Mouse (Mus musculus) lung, adult 2 months (tissue): ENCODE results near the gene Vwa8. TPM values are rescaled to one million over a fixed set of nuclear protein-coding genes. Genes with fewer than 3 reads are reported as not detected.
"Not testable (repeated sequence)": the region's sequence is repeated elsewhere in the genome, so short reads cannot be mapped to it uniquely, and the experiment has no call there.

Experiments
- DNase-seq: peaks from one replicate; pipeline ENCODE4 v3.0.0; 2022
- H3K4me1 ChIP-seq: fragments of 200-500 bp; 2 replicates; pipeline ENCODE4 v1.6.1; 2011; ENCODE audit warnings: low read length; ENCODE audit not compliant: control insufficient read depth, insufficient read depth
- H3K4me3 ChIP-seq: fragments of 200-500 bp; replicated peaks from 2 replicates; pipeline ENCODE3; 2011; ENCODE audit warnings: low read depth, mild to moderate bottlenecking, control low read depth, low read length; ENCODE audit errors: extremely low read depth
- CTCF ChIP-seq: fragments of 200-500 bp; IDR thresholded peaks from 2 replicates; pipeline ENCODE4 v1.5.1; 2011; ENCODE audit warnings: mild to moderate bottlenecking, low read length, control low read depth; ENCODE audit not compliant: insufficient read depth
- POLR2A ChIP-seq: fragments of 200-500 bp; IDR thresholded peaks from 2 replicates; pipeline ENCODE4 v1.6.1; 2011; ENCODE audit warnings: low read depth, mild to moderate bottlenecking, control low read depth, low read length, borderline replicate concordance; ENCODE audit errors: extremely low read depth
- WGBS: fragments of 180-500 bp; shearing (Covaris S2); methylation state at CpG from one replicate; pipeline ENCODE4 v1.1.7; 2018; 5-methylcytosine and 5-hydroxymethylcytosine counted together
- polyA plus RNA-seq: library from polyadenylated mRNA; depleted of rRNA; stranded (reverse); fragments of >200 nt; gene quantifications from 2 replicates; pipeline ENCODE4 v1.2.3, GENCODE M21; 2012

The Vwa8 gene
- polyA plus RNA-seq, 1 experiment = 16.3 TPM

GRCm38 (mm10) chr14:78880879-78881278, 32.0 kb downstream of the Vwa8 start:
- no peak for TF ChIP-seq CTCF
- TF ChIP-seq POLR2A = no peak
- H3K4me1 ChIP-seq = no peaks in the 10 kb centered on the region
- WGBS = 91% methylated on average over 4 of the region's 4 CpGs
- no peak overlapping the region for H3K4me3 ChIP-seq
- DNase-seq = no peak

DNA sequence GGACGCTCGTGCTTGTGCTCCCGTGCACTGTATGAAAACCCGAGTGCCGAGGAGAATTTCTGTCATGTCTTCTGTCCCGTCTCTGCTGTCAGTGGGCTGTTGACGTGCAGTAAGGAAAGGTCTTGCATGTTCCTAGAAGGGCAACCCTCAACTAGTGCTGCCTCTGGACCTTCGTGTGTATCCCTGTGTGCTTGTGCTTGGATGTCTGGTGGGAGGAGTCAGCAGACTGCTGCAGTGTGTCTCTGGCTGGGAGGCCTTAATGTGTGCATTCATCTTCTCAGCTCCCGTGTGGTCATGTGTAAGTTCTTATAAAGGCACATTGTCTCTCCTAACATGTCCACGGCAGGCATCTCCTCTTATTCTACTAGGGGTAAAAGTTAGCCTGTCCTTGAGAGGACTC, 32.7 kb downstream of the Vwa8 start:
- TF ChIP-seq POLR2A (no peak), CTCF (no peak)
- 74% methylated on average over 10 of the region's 10 CpGs for WGBS

DNA sequence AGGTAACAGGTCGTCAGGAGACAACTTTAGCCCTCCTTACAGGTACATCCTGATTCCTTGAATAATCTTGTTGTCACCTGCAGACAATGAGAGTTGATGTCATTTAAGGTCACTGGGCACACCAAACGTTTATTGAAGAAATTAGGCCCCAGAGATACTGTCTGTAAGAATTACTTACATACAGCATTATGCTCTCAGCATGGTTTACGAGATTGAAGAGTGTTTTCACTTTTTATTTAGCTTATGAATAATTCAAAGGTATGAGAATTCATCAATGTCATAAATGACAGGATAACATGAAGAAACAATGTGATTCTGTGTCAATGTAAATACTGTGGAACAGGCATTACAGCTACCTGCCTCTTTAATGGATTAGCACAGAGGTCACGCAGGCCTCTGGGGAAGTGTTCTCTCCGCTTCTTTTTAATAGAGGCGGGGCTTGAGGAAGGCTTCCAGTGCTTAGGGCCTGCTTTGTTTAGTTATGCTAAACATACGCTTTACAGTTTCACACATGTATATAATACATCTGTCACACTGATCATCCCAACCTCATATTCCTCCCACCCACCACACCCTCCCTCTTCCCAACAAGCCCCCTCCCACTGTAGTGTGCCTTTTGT, 37.2 kb downstream of the Vwa8 start:
- DNase-seq = no peak
- 78% methylated on average over 7 of the region's 7 CpGs for WGBS

More for the DNA sequence above, 32.7 kb downstream of the Vwa8 start:
- Histone ChIP-seq H3K4me1 (no peaks in the 10 kb centered on the region), H3K4me3 (no peak overlapping the region)
- no peak for DNase-seq

GRCm38 (mm10) chr14:78886566-78887234, 37.8 kb downstream of the Vwa8 start:
- 76% methylated on average over 8 of the region's 8 CpGs for WGBS
- TF ChIP-seq POLR2A (no peak), CTCF (no peak)
- no peak for DNase-seq
- Histone ChIP-seq H3K4me1 (no peaks in the 10 kb centered on the region), H3K4me3 (no peak overlapping the region)

More for the DNA sequence above, 37.2 kb downstream of the Vwa8 start:
- Histone ChIP-seq H3K4me1 (no peaks in the 10 kb centered on the region), H3K4me3 (no peak overlapping the region)
- TF ChIP-seq POLR2A (no peak), CTCF (no peak)

DNA sequence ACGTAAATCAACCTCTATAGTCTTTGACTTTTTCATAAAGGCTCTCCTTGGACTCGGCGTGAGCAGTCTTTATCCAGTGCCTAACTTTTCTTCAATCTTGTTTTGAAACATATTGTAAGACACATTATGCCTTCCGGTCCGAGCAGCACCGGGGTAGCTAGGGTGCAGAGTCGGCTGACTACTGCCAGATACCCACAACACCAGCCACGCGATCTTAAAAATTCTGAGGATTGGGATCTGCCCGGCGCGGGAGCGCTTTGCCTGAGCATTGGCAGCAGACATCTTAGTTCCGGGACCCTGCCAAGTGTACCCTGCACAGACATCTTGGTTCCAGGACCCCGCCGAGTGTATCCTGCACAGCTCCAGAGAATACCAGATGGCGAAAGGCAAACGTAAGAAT, 38.6 kb downstream of the Vwa8 start:
- DNase-seq, H3K4me1 ChIP-seq, H3K4me3 ChIP-seq: not testable (repeated sequence)
- WGBS = 96% methylated on average over 15 of the region's 18 CpGs

GRCm38 (mm10) chr14:78895496-78895895, 46.6 kb downstream of the Vwa8 start:
- DNase-seq = no peak
- H3K4me1 ChIP-seq = no peaks in the 10 kb centered on the region
- no peak overlapping the region for H3K4me3 ChIP-seq
- TF ChIP-seq POLR2A = no peak
- no peak for TF ChIP-seq CTCF
- 89% methylated on average over 1 of the region's 1 CpGs for WGBS

- no peak for TF ChIP-seq POLR2A
- no peak for TF ChIP-seq CTCF
- Histone ChIP-seq H3K4me3 (no peak overlapping the region), H3K4me1 (peaks cover 2% of the 10 kb centered on the region; the same call in 1 of the 2 replicates)
- DNase-seq = peak; percentile 11
- 72% methylated on average over 5 of the region's 5 CpGs for WGBS
These were observed 47.4 kb downstream of the Vwa8 start for GRCm38 (mm10) chr14:78896252-78896651.

DNA sequence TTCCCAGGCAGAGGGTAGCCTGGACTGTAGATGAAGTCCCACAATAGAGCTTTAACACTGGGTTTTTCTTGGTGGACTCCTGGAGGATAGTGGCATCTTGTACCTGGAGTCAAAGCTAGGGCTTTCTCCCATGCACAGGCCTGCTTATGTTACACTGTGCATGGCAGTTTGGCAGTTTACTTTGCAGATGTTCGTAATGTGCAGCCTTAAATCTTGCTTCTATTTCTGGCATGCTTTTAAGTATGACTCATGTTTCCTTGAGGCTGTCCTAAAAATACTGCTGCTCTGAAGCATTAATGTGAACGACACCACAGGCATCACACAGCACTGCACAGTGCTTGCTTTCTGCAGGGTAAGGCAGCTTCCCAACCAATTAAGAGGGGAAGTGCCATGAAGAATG, 51.9 kb downstream of the Vwa8 start:
- 2% methylated on average over 2 of the region's 2 CpGs for WGBS
- Histone ChIP-seq H3K4me3 (no peak overlapping the region), H3K4me1 (peaks cover 2% of the 10 kb centered on the region; the same call in 1 of the 2 replicates)
- DNase-seq = no peak
- no peak for TF ChIP-seq CTCF
- no peak for TF ChIP-seq POLR2A

DNA sequence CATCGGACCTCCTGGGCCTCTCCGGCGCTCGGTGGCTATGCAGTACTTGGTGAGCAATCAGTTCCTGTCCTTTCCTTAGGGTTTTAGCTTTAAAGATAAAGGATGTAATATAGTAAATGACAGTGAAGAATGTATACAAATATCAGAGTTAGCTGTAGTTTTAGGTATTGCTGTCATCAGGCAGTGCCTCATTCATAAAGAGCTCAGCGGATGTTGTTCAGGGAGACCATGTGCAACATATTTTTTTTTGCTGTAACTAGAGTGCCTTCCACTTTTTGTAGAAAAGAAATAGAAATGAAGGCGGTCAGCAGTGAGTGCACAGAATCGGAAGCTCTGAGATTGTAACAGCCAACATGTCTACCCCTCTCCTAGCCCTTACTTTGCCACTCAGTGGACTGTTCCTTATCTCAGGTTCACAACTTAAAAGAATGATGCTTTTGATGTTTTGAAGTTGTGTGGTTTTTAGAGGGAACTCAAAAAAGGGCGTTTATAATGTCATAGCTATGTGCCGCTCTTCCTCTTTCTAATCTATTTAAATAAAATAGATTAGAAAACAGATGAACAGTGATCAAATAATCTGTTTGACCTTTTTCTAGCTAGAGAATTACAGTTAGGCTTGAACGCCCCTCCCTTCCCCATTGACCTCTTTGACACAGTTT, 59.5 kb downstream of the Vwa8 start:
- Histone ChIP-seq H3K4me3 (no peak overlapping the region), H3K4me1 (no peaks in the 10 kb centered on the region)
- 85% methylated on average over 10 of the region's 10 CpGs for WGBS
- TF ChIP-seq CTCF (no peak), POLR2A (no peak)
- DNase-seq = no peak

GRCm38 (mm10) chr14:78912076-78912475, 63.2 kb downstream of the Vwa8 start:
- 85% methylated on average over 10 of the region's 10 CpGs for WGBS
- Histone ChIP-seq H3K4me1 (no peaks in the 10 kb centered on the region), H3K4me3 (no peak overlapping the region)
- TF ChIP-seq CTCF (no peak), POLR2A (no peak)
- DNase-seq = no peak
